Mouse (Mus musculus) liver, embryonic 14.5 days (tissue): ENCODE data around the gene Ccdc173. TPM values are rescaled to one million over a fixed set of nuclear protein-coding genes. Genes with fewer than 3 reads are reported as not detected.
A peak's percentile ranks its signal among the peaks of the same experiment; 100 is the strongest.

Source experiments
- ATAC-seq: fragments of 200-750 bp; cut with Nextera tagmentation; 2 replicates; pipeline ENCODE4 v1.8.0; 2017; ENCODE audit warnings: moderate number of reproducible peaks, mild to moderate bottlenecking, moderate library complexity; ENCODE audit not compliant: insufficient read depth
- DNase-seq, 3 experiments: peaks; one replicate each; pipeline ENCODE4 v3.0.0-alpha.2; 2012 to 2013; ENCODE audit warnings: low read depth in 3 of 3, low spot score in 3 of 3
- H3K27ac ChIP-seq: fragments of 300-500 bp; sonication (generic); 2 replicates; pipeline ENCODE4 v1.5.1; 2014; ENCODE audit warnings: moderate library complexity, mild to moderate bottlenecking, control low read depth, inconsistent platforms
- H3K27me3 ChIP-seq: fragments of 300-500 bp; sonication (generic); 2 replicates; pipeline ENCODE4 v1.6.1; 2014; ENCODE audit warnings: mild to moderate bottlenecking, low read length, moderate library complexity; ENCODE audit not compliant: control insufficient read depth, insufficient read depth
- H3K36me3 ChIP-seq: fragments of 300-500 bp; sonication (generic); replicated peaks from 2 replicates; pipeline ENCODE4 v1.6.1; 2014; ENCODE audit warnings: low read depth; ENCODE audit not compliant: control insufficient read depth, insufficient read depth
- H3K4me1 ChIP-seq, 2 experiments: fragments of 200-500 bp in 1 of 2; fragments of 300-500 bp in 1 of 2; sonication (generic) in 1 of 2; replicated peaks; 2 replicates each; pipeline ENCODE4 v1.6.1; 2012 to 2014; ENCODE audit warnings: antibody characterized with exemption in 1 of 2, inconsistent platforms in 1 of 2, low read length in 1 of 2; ENCODE audit not compliant: control insufficient read depth in 2 of 2, insufficient read depth in 2 of 2
- H3K4me2 ChIP-seq: fragments of 300-500 bp; sonication (generic); 2 replicates; pipeline ENCODE4 v1.6.1; 2014; ENCODE audit warnings: low read depth, mild to moderate bottlenecking, control low read depth, moderate library complexity
- H3K4me3 ChIP-seq, 2 experiments: fragments of 200-500 bp in 1 of 2; fragments of 300-500 bp in 1 of 2; sonication (generic) in 1 of 2; 2 replicates each; pipeline ENCODE4 v1.5.1; 2012 to 2014; ENCODE audit warnings: low read depth in 2 of 2, low read length in 2 of 2, mild to moderate bottlenecking in 2 of 2, control low read depth in 1 of 2, inconsistent platforms in 1 of 2, moderate library complexity in 1 of 2; ENCODE audit not compliant: insufficient read depth in 1 of 2
- H3K9ac ChIP-seq: fragments of 300-500 bp; sonication (generic); replicated peaks from 2 replicates; pipeline ENCODE4 v1.6.1; 2014; ENCODE audit warnings: mild to moderate bottlenecking, control low read depth, moderate library complexity
- H3K9me3 ChIP-seq: fragments of 300-500 bp; sonication (generic); 2 replicates; pipeline ENCODE4 v1.6.1; 2016; ENCODE audit warnings: low read length, mixed read lengths; ENCODE audit not compliant: control insufficient read depth
- CTCF ChIP-seq: IDR thresholded peaks from 2 replicates; pipeline ENCODE4 v1.5.1; 2016; ENCODE audit warnings: antibody characterized with exemption, low read depth, control low read depth
- EP300 ChIP-seq: IDR thresholded peaks from 2 replicates; pipeline ENCODE4 v1.6.1; 2016; ENCODE audit warnings: antibody characterized with exemption, low read depth
- WGBS: fragments of 180-500 bp; shearing (Covaris S2); extraction: QIAGEN DNeasy Blood & Tissue Kit; methylation state at CpG from one replicate; pipeline ENCODE4 v1.1.7; 2014; ENCODE audit not compliant: insufficient replicate concordance; 5-methylcytosine and 5-hydroxymethylcytosine counted together
- polyA plus RNA-seq, 2 experiments: library from polyadenylated mRNA; depleted of rRNA in 1 of 2; stranded (reverse) in 1 of 2; unstranded in 1 of 2; fragments of >200 nt; fragmentation: Nextera tagmentation in 1 of 2; extraction: Ambion mirVana in 1 of 2; gene quantifications; 2 replicates each; pipeline versions ENCODE4 v1.2.1 to v1.2.3; 2012 to 2014

The Ccdc173 gene
- polyA plus RNA-seq, 2 experiments = 0.18 to 0.25 TPM

- Histone ChIP-seq H3K27me3 (no peaks in the 10 kb centered on the region), H3K4me2 (peak overlapping the region; percentile 76), H3K36me3 (peaks cover 13% of the 10 kb centered on the region), H3K4me1 (peaks cover 22 to 38% of the 10 kb centered on the region in 2 experiments), H3K27ac (peak overlapping the region; percentile 67), H3K4me3 (peak overlapping the region; percentile 75 to 89), H3K9ac (peak overlapping the region; percentile 83), H3K9me3 (no peaks in the 10 kb centered on the region)
- peak; percentile 42 for ATAC-seq
- no peak for DNase-seq
- 0 out of 2 replicates have a peak, but pooled peaks have one; percentile 7 for TF ChIP-seq CTCF
- no peak for TF ChIP-seq EP300
- under 1% methylated on average over 56 of the region's 80 CpGs for WGBS
These were observed 33.2 kb upstream of the Ccdc173 start for GRCm38 (mm10) chr2:69822361-69823128.

- peak within 1 kb of the TSS; percentile 75 to 89 for H3K4me3 ChIP-seq
- peaks cover 13% of the 10 kb centered on the region for H3K36me3 ChIP-seq
- no peak for DNase-seq
- WGBS = 3% methylated on average over 8 of the region's 8 CpGs
- ATAC-seq = peak; percentile 41; the same call in 1 of the 2 replicates
- H3K27ac ChIP-seq = peak within 1 kb of the TSS; percentile 67
- H3K4me1 ChIP-seq = peaks cover 23 to 40% of the 10 kb centered on the region in 2 experiments
- H3K27me3 ChIP-seq = no peaks in the 10 kb centered on the region
- TF ChIP-seq CTCF = no peak
- TF ChIP-seq EP300 = peak; percentile 12; the same call in 1 of the 2 replicates
- H3K9ac ChIP-seq = peak within 1 kb of the TSS; percentile 83
- H3K4me2 ChIP-seq = peak within 1 kb of the TSS; percentile 76
- H3K9me3 ChIP-seq = no peaks in the 10 kb centered on the region
These were observed 32.3 kb upstream of the Ccdc173 start, which contains the start of gene Klhl23 for GRCm38 (mm10) chr2:69821711-69822110. Gene Klhl23, plus strand, starts transcription at chr2:69821944.

- TF ChIP-seq EP300 (no peak), CTCF (no peak)
- Histone ChIP-seq H3K4me3 (no peak overlapping the region), H3K27me3 (no peaks in the 10 kb centered on the region), H3K4me1 (peaks cover 31 to 44% of the 10 kb centered on the region in 2 experiments), H3K4me2 (no peak overlapping the region), H3K9me3 (no peaks in the 10 kb centered on the region), H3K36me3 (peaks cover 3% of the 10 kb centered on the region), H3K9ac (no peak overlapping the region), H3K27ac (peak overlapping the region; percentile 58)
- ATAC-seq (no peak), DNase-seq (no peak)
- 39% methylated on average over 1 of the region's 1 CpGs for WGBS
These were observed 30.8 kb upstream of the Ccdc173 start for GRCm38 (mm10) chr2:69820201-69820600.

GRCm38 (mm10) chr2:69818350-69819085, 29.1 kb upstream of the Ccdc173 start:
- Histone ChIP-seq H3K36me3 (no peaks in the 10 kb centered on the region), H3K4me3 (no peak overlapping the region), H3K4me1 (peaks cover 28 to 46% of the 10 kb centered on the region in 2 experiments), H3K27ac (peak overlapping the region; percentile 71), H3K27me3 (no peaks in the 10 kb centered on the region), H3K9ac (no peak overlapping the region; the same call in 1 of the 2 replicates), H3K9me3 (no peaks in the 10 kb centered on the region), H3K4me2 (peak overlapping the region; percentile 16)
- WGBS = 41% methylated on average over 9 of the region's 9 CpGs
- no peak for TF ChIP-seq CTCF
- peak; percentile 92 for TF ChIP-seq EP300
- DNase-seq (peak in 1 of 3 experiments; percentile 69), ATAC-seq (peak; percentile 67)
